Mouse (Mus musculus) left cerebral cortex, postnatal 25 days (tissue): ENCODE measurements at regions not wholly inside any gene's neighbourhood (a gene's known extent, or its start where the extent isn't known, plus 50 kb on each side); places are given as distances from the start of the nearest gene placed in this dataset.
"Not testable (repeated sequence)": the region's sequence is repeated elsewhere in the genome, so short reads cannot be mapped to it uniquely, and the experiment has no call there.

Source experiments
- DNase-seq, 2 experiments: peaks; one replicate each; pipeline ENCODE4 v3.0.0; 2022; ENCODE audit warnings: low spot score in 2 of 2, mixed read lengths in 1 of 2
- intact Hi-C: fragments of 180-260 bp; cut with DNase I; formaldehyde crosslinking; loops from one replicate; pipeline ENCODE4 v1.15.1; 2025

DNA sequence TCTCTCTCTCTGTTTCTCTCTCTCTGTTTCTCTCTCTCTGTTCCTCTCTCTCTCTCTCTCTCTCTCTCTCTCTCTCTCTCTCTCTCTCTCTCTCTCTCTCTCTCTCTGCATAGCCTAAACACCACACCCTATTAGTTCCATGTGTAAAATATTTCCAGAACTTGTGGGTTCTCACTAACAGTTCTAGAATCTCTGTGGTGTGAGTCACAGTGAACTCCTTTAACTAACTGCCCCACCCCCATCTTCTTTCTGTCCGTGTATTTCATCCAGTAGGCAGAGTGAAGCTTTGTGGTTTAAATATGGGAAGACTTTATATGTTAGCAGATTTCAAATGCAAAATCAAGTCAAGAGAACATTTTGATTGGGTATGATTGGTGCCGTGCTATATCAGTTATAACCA, 153.8 kb downstream of the Alg10b start:
- intact Hi-C loops = no loop called here
- no peak for DNase-seq

- no peak for DNase-seq
- intact Hi-C loops = no loop called here
These were observed 172.8 kb downstream of the Alg10b start for GRCm38 (mm10) chr15:90396961-90397360.

DNA sequence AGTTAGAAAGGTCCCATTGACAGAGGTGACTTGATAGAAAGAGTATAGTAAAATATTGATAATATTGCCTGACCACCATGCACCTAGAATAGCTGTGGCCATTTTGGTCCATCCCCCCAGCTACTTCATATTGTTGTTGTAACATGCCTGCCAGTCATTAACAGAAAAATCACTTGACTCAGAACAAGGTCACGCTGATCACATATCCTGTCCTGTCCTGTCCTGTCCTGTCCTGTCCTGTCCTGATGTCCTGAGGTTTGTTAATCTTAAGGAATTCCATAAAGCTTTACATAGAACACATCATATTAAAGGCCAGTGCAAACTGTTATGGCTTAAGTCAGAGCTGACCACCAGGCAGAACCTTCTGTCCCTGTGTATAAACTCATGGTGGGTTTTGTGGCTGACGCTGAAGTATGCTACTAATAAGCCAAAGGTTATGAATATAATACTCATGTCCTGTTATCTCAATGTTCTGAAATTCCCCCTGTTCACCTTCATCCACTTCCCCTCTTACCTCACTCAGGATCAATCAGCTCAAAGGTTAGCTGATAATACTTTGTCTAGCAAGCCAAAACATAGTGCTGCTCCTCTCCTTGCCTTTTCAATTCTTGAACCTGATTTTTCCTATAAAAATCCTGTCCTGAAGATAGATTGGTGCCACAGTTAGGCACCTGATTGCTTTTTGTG, 173.7 kb downstream of the Alg10b start:
- no peak for DNase-seq
- intact Hi-C loops = no loop called here

DNA sequence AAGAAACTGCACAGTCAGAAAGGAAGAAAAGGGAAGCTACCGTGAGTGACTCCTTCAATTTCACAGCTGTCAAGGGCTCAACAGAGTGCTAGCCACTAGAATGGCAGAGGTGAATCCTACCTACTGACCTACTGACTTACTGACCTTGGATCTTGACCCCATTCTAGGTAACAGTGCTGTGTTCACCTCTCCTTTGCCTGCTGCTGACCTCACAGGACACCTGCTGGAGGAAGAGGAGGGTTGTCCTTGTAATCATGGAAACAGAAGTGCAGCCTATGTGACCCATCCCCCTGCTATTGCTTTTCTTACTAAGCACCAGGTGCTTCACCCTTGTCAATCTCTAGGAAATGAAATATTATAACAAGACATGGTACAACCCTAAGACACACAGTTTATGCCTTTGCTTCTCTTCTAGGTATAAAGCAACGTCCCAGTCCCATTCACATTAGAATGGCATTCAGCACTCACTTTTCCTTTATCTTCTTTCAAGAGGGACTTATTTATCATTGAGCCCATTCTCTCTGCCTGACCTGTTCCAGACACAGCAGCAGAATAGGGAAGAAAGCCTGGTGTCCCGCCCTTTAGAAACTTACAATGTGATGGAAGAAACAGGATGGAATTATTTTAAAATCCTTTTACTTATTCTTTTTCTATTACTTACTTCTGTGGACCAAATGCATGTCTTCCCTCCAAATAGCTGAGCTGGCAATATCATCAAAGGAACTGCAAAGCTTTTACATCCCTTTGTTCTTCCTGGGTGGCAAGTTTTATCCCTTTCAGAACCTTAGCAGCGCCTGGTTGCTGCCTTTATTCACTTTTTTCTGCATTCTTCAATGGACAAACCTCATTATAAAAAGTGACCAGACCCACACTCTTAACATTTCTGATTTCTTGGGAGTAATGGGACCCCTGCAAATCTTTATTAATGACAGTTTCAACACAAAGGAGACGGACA, 176.5 kb downstream of the Alg10b start:
- intact Hi-C loops = no loop called here
- no peak for DNase-seq

DNA sequence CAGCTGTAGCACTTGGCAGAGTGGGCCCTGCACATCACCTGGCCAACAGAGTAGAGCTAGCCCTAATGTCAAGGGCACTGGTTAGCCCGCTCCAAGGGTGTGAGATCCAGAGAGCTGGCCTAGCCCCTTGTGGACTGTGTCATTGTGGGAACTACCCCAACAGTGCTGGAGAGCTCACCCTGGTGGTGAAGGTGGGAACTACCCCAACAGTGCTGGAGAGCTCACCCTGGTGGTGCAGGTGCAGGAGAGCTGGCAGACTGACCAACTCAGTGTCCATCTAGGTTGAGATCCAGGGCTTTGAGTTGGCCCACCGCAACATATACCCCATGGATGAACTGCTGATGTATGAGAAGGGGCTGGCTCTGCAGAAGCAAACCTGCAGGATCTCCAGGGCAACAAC, 196.7 kb downstream of the Alg10b start:
- intact Hi-C loops = no loop called here
- DNase-seq = no peak

DNA sequence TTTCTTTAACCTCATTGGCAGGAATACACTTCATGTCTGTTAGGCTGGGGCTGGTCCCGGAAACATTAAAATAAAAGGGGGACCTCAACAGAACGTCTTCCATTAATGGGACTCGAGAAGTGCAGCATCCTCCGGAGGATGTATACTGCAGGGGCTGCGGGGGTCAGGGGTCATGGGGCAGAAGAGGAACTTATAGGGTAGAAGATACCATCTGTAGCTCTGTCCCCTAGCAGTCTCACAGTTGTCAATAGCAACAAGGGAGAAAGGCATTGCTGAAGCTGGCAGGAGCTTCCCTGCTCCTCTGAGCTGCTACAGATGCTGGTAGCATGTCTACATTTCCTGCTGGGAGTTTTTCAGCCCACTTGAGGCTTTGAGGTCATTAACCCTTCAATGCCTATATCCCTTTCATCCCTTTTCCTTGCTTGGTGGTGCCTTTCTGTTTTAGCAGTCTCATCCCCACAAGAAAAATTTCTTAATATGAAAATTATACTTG, 198.1 kb downstream of the Alg10b start:
- intact Hi-C loops = loop anchor here (2.0 kb wide), 1 partner anchor 63 kb away; no protein-coding TSS in a partner anchor
- DNase-seq = no peak

- DNase-seq, intact Hi-C loops: not testable (repeated sequence)
These were observed 206.9 kb downstream of the Alg10b start for GRCm38 (mm10) chr15:90431048-90431447.

DNA sequence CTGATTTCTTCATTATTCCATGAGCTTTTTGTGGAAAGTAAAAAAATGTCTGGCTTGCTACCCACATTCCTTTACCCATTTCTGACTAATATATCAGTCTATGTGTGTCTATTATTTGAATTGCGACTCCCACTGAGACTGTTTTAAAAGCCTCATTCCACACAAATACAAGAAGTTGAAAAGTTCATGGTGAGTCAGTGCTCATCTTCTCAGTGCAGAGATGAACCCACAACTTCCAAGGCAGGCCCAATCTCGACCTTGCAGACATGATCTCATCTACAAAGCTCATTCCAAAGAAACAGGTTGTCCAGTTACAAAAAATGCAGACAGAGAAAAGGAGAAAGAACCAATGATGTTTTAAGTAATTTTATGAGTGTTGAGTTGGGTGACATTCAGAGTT, 208.0 kb downstream of the Alg10b start:
- intact Hi-C loops = no loop called here
- DNase-seq = no peak

- intact Hi-C loops = no loop called here
- DNase-seq = no peak
These were observed 211.2 kb downstream of the Alg10b start for GRCm38 (mm10) chr15:90435286-90435685.
